8 mouse cellular contexts compared by ENCODE assay signal in genomic region chr6:97210191-97210961, GRCm38 (mm10). TPM values are rescaled to one million over a fixed set of nuclear protein-coding genes. Genes with fewer than 3 reads are reported as not detected.
DNase-seq lines count a peak whose midpoint lies in the region; ATAC-seq and TF ChIP-seq lines count a peak whose summit lies in the region.

TSS of gene Arl6ip5 (plus strand) at chr6:97210689.

- peak within 1 kb of the TSS; percentile 85 for H3K9ac ChIP-seq in heart, embryonic 11.5 days (ENCODE audit: low read depth, low read length)
- H3K9ac ChIP-seq in kidney, embryonic 16.5 days (replicated peaks; ENCODE audit: low read length): peak within 1 kb of the TSS; percentile 83
- H3K9ac ChIP-seq in liver, adult 2 months (ENCODE audit: low read depth, low read length): peak within 1 kb of the TSS; percentile 83
- peak within 1 kb of the TSS; percentile 64 for H3K9ac ChIP-seq in stomach, embryonic 14.5 days (replicated peaks; ENCODE audit: low read depth, low read length)

- peaks cover 22% of the 10 kb centered on the region for H3K36me3 ChIP-seq in C2C12 (ENCODE audit: control insufficient read depth, insufficient read depth)
- H3K36me3 ChIP-seq in erythroblast, embryonic 14.5 days (ENCODE audit: control insufficient read depth): peaks cover 20% of the 10 kb centered on the region
- peaks cover 4% of the 10 kb centered on the region; the same call in 1 of the 2 replicates for H3K36me3 ChIP-seq in heart, embryonic 11.5 days (ENCODE audit: control insufficient read depth, insufficient read depth, low read length)
- H3K36me3 ChIP-seq in kidney, embryonic 16.5 days (ENCODE audit: insufficient read depth, low read length): no peaks in the 10 kb centered on the region; the same call in 1 of the 2 replicates
- peaks cover 1% of the 10 kb centered on the region; the same call in 1 of the 2 replicates for H3K36me3 ChIP-seq in liver, adult 2 months (ENCODE audit: control insufficient read depth, insufficient read depth, low read length)
- H3K36me3 ChIP-seq in myocyte (ENCODE audit: control insufficient read depth, insufficient read depth): peaks cover 16% of the 10 kb centered on the region
- H3K36me3 ChIP-seq in stomach, embryonic 14.5 days (ENCODE audit: control insufficient read depth, insufficient read depth, low read length): no peaks in the 10 kb centered on the region

- H3K27ac ChIP-seq in heart, embryonic 11.5 days (ENCODE audit: low read depth, low read length): peak within 1 kb of the TSS; percentile 63
- H3K27ac ChIP-seq in kidney, embryonic 16.5 days (ENCODE audit: low read length): peak within 1 kb of the TSS; percentile 66
- H3K27ac ChIP-seq in liver, adult 2 months (replicated peaks; ENCODE audit: insufficient read depth, low read depth, low read length): peak within 1 kb of the TSS; percentile 52
- peak within 1 kb of the TSS; percentile 49 for H3K27ac ChIP-seq in stomach, embryonic 14.5 days (ENCODE audit: low read length)

- peaks cover 80% of the 10 kb centered on the region for H3K4me1 ChIP-seq in erythroblast, embryonic 14.5 days (ENCODE audit: control insufficient read depth)
- peaks cover 14% of the 10 kb centered on the region for H3K4me1 ChIP-seq in heart, embryonic 11.5 days (ENCODE audit: control insufficient read depth, insufficient read depth, low read length)
- peaks cover 18% of the 10 kb centered on the region for H3K4me1 ChIP-seq in kidney, embryonic 16.5 days (ENCODE audit: insufficient read depth, low read length)
- peaks cover 4% of the 10 kb centered on the region for H3K4me1 ChIP-seq in liver, adult 2 months (ENCODE audit: control insufficient read depth, insufficient read depth, low read length)
- peaks cover 9% of the 10 kb centered on the region; the same call in 1 of the 2 replicates for H3K4me1 ChIP-seq in stomach, embryonic 14.5 days (ENCODE audit: control insufficient read depth, insufficient read depth, low read length)

- no peaks in the 10 kb centered on the region for H3K9me3 ChIP-seq in erythroblast, embryonic 14.5 days (ENCODE audit: control insufficient read depth, low read length)
- H3K9me3 ChIP-seq in heart, embryonic 11.5 days (replicated peaks; ENCODE audit: control insufficient read depth, low read length): no peaks in the 10 kb centered on the region
- no peaks in the 10 kb centered on the region for H3K9me3 ChIP-seq in kidney, embryonic 16.5 days (ENCODE audit: low read length)
- no peaks in the 10 kb centered on the region for H3K9me3 ChIP-seq in stomach, embryonic 14.5 days (ENCODE audit: control insufficient read depth, low read depth, low read length)

- peaks cover 48% of the 10 kb centered on the region for H3K79me2 ChIP-seq in C2C12 (ENCODE audit: control insufficient read depth, insufficient read depth)
- peaks cover 10% of the 10 kb centered on the region; the same call in 1 of the 2 replicates for H3K79me2 ChIP-seq in liver, adult 2 months (ENCODE audit: control insufficient read depth, insufficient read depth, low read length)
- peaks cover 46% of the 10 kb centered on the region for H3K79me2 ChIP-seq in myocyte (ENCODE audit: control insufficient read depth, insufficient read depth)

- ATAC-seq in heart, embryonic 11.5 days (replicated peaks; ENCODE audit: insufficient number of reproducible peaks, low FRiP score, low TSS enrichment): peak; percentile 65
- peak; percentile 79 for ATAC-seq in kidney, embryonic 16.5 days (ENCODE audit: low FRiP score, low TSS enrichment)
- peak; percentile 79 for ATAC-seq in stomach, embryonic 14.5 days (ENCODE audit: insufficient number of reproducible peaks, insufficient read depth, low FRiP score, low read depth)

- no peak for TF ChIP-seq CTCF in C2C12 (IDR thresholded peaks at IDR 0.05; ENCODE audit: control insufficient read depth, insufficient read depth, insufficient read length)
- no peak for TF ChIP-seq CTCF in brain, embryonic 14.5 days (IDR thresholded peaks at IDR 0.05; ENCODE audit: borderline replicate concordance, extremely low read depth, insufficient read depth, insufficient read length)
- no peak for TF ChIP-seq CTCF in liver, adult 2 months (IDR thresholded peaks at IDR 0.05; ENCODE audit: low read depth, low read length)

- H3ac ChIP-seq in C2C12 (ENCODE audit: control insufficient read depth, insufficient read length, low read depth) (peak within 1 kb of the TSS; percentile 86), myocyte (ENCODE audit: control insufficient read depth, insufficient read length) (peak within 1 kb of the TSS; percentile 57)

- peak within 1 kb of the TSS; percentile 79 for H3K4me2 ChIP-seq in heart, embryonic 11.5 days
- H3K4me2 ChIP-seq in kidney, embryonic 16.5 days (replicated peaks; ENCODE audit: low read depth, low read length): peak within 1 kb of the TSS; percentile 79
- peak within 1 kb of the TSS; percentile 79 for H3K4me2 ChIP-seq in myocyte (ENCODE audit: low read depth)
- peak within 1 kb of the TSS; percentile 75 for H3K4me2 ChIP-seq in stomach, embryonic 14.5 days (replicated peaks; ENCODE audit: low read depth, low read length)

- peaks cover 38% of the 10 kb centered on the region for H3K79me3 ChIP-seq in C2C12 (ENCODE audit: low read depth)

- 8% methylated on average over 32 of the region's 32 CpGs for WGBS in heart, embryonic 11.5 days (ENCODE audit: insufficient replicate concordance)
- 10% methylated on average over 32 of the region's 32 CpGs for WGBS in kidney, embryonic 16.5 days
- 6% methylated on average over 32 of the region's 32 CpGs for WGBS in liver, adult 2 months
- WGBS in stomach, embryonic 14.5 days: 9% methylated on average over 32 of the region's 32 CpGs

- peak; percentile 34; the same call in 1 of the 2 replicates for TF ChIP-seq POLR2A in brain, embryonic 14.5 days (IDR thresholded peaks at IDR 0.05; ENCODE audit: borderline replicate concordance, extremely low read depth, insufficient read depth, insufficient read length, poor library complexity, severe bottlenecking)
- peak; percentile 48; the same call in 1 of the 2 replicates for TF ChIP-seq POLR2A in liver, adult 2 months (IDR thresholded peaks at IDR 0.05; ENCODE audit: extremely low read depth, insufficient read depth, low read length)
- peak; percentile 80 for TF ChIP-seq POLR2A in myocyte (IDR thresholded peaks at IDR 0.05; ENCODE audit: insufficient read length, low read depth)

- H3K4me3 ChIP-seq in C2C12 (ENCODE audit: insufficient read depth, poor library complexity, severe bottlenecking): peak within 1 kb of the TSS; percentile 92
- peak within 1 kb of the TSS; percentile 87 for H3K4me3 ChIP-seq in erythroblast, embryonic 14.5 days (replicated peaks)
- peak within 1 kb of the TSS; percentile 83 for H3K4me3 ChIP-seq in heart, embryonic 11.5 days (ENCODE audit: low read depth, low read length)
- peak within 1 kb of the TSS; percentile 77 for H3K4me3 ChIP-seq in kidney, embryonic 16.5 days (ENCODE audit: low read length)
- H3K4me3 ChIP-seq in liver, adult 2 months (ENCODE audit: insufficient read depth, low read depth, low read length): peak within 1 kb of the TSS; percentile 75
- H3K4me3 ChIP-seq in myocyte: peak within 1 kb of the TSS; percentile 90
- peak within 1 kb of the TSS; percentile 71 for H3K4me3 ChIP-seq in stomach, embryonic 14.5 days (ENCODE audit: low read depth, low read length)

- peak; percentile 98 for DNase-seq in brain, embryonic 14.5 days (ENCODE audit: low read depth)
- peak; percentile 89 for DNase-seq in liver, adult 2 months (ENCODE audit: extremely low read depth, low read depth, low spot score)

- H3K27me3 ChIP-seq in C2C12 (ENCODE audit: control insufficient read depth, insufficient read depth, insufficient read length) (no peaks in the 10 kb centered on the region), myocyte (ENCODE audit: control insufficient read depth, insufficient read depth, insufficient read length) (no peaks in the 10 kb centered on the region)
- H3K27me3 ChIP-seq in erythroblast, embryonic 14.5 days (ENCODE audit: control insufficient read depth): no peaks in the 10 kb centered on the region
- no peaks in the 10 kb centered on the region for H3K27me3 ChIP-seq in heart, embryonic 11.5 days (ENCODE audit: control insufficient read depth, insufficient read depth, low read length)
- no peaks in the 10 kb centered on the region for H3K27me3 ChIP-seq in kidney, embryonic 16.5 days (ENCODE audit: insufficient read depth, low read length)
- H3K27me3 ChIP-seq in liver, adult 2 months (ENCODE audit: control insufficient read depth, insufficient read depth, low read length): no peaks in the 10 kb centered on the region
- H3K27me3 ChIP-seq in stomach, embryonic 14.5 days (ENCODE audit: control insufficient read depth, insufficient read depth, low read length): no peaks in the 10 kb centered on the region

TF ChIP-seq in C2C12, 6 proteins besides CTCF, POLR2A, EP300 and RAD21:
- TF ChIP-seq MAX (IDR thresholded peaks at IDR 0.05): peak; percentile 20
- TF ChIP-seq FOSL1 (IDR thresholded peaks at IDR 0.05; ENCODE audit: insufficient read depth, low read length, poor library complexity, severe bottlenecking): no peak
- peak; percentile 43 for TF ChIP-seq CEBPB (IDR thresholded peaks at IDR 0.05; ENCODE audit: low read depth)
- TF ChIP-seq MYOD1 (IDR thresholded peaks at IDR 0.05; ENCODE audit: control insufficient read depth, insufficient read length, low read depth): peak; percentile 39

TF ChIP-seq in myocyte, 11 proteins besides CTCF, POLR2A, EP300 and RAD21 (continues in another document):
- peak; percentile 23 for TF ChIP-seq TCF12 (IDR thresholded peaks at IDR 0.05; ENCODE audit: insufficient read depth, poor library complexity, severe bottlenecking)
- TF ChIP-seq E2F4 (IDR thresholded peaks at IDR 0.05; ENCODE audit: insufficient read depth): peak; percentile 17
- no peak for TF ChIP-seq USF1 (IDR thresholded peaks at IDR 0.05; ENCODE audit: low read depth)
- TF ChIP-seq MYOG (IDR thresholded peaks at IDR 0.05; ENCODE audit: control insufficient read depth in 1 of 3, insufficient read depth in 1 of 3, insufficient read length in 2 of 3, low read depth in 2 of 3): peak in 1 of 3 experiments; percentile 79
- peak; percentile 74 for TF ChIP-seq POLR2AphosphoS2 (IDR thresholded peaks at IDR 0.05; ENCODE audit: insufficient read length, low read depth)
- TF ChIP-seq MAX (IDR thresholded peaks at IDR 0.05; ENCODE audit: low read depth): no peak
- no peak for TF ChIP-seq TCF3 (IDR thresholded peaks at IDR 0.05; ENCODE audit: insufficient read length, low read depth)
- TF ChIP-seq REST (IDR thresholded peaks at IDR 0.05; ENCODE audit: insufficient read depth, insufficient read length): no peak

RNA-seq across cellular contexts. Expression of gene Arl6ip5, which starts in this region (rescaled TPM):
- 298 TPM for polyA plus RNA-seq in C2C12 (2012; fragmentation: generic; extraction: Trizol)
- 111 and 125 TPM in 2 replicates for polyA plus RNA-seq in brain, embryonic 14.5 days (2012; rRNA removed)
- 1.9 TPM in 2 replicates for polyA plus RNA-seq in erythroblast, embryonic 14.5 days (2012)
- 48.9 and 61.6 TPM in 2 replicates for polyA plus RNA-seq in heart, embryonic 11.5 days (2014; fragmentation: Nextera tagmentation; extraction: Ambion mirVana)
- polyA plus RNA-seq in kidney, embryonic 16.5 days (2015; fragmentation: Nextera tagmentation; extraction: Ambion mirVana): 72.1 and 77.2 TPM in 2 replicates
- 27.8 and 28.7 TPM in 2 replicates for total RNA-seq in liver, adult 2 months (2014; rRNA removed)
- polyA plus RNA-seq in liver, adult 2 months (2012; rRNA removed): 25.3 and 28.6 TPM in 2 replicates
- 750 TPM for polyA plus RNA-seq in myocyte (2012; fragmentation: generic; extraction: Trizol)
- polyA plus RNA-seq in stomach, embryonic 14.5 days (2014; fragmentation: Nextera tagmentation; extraction: Ambion mirVana): 29.0 and 34.5 TPM in 2 replicates

Comparison
In these comparisons a context has a peak if more than half of its experiments do, and no peak if none do; other contexts are left out.
1. Peak in every context shown above with its lines: DNase-seq, ATAC-seq, H3K4me3 ChIP-seq and H3K27ac ChIP-seq.